Mouse (Mus musculus): ENCODE data around the gene Psmd10.
A peak's percentile ranks its signal among the peaks of the same experiment; 100 is the strongest.

The Psmd10 gene

GRCm38 (mm10) chrX:140956272-140956940 is at the start of gene Psmd10, which contains the start of gene Atg4a:
Gene Psmd10 (minus strand): TSS chrX:140956728.
Gene Atg4a (plus strand): TSS chrX:140956907.
- peak; percentile 88 for DNase-seq

- no peak for DNase-seq
These were observed 42.4 kb upstream of the Psmd10 start for GRCm38 (mm10) chrX:140998885-140999284.

- DNase-seq: no peak
These were observed 41.5 kb upstream of the Psmd10 start for GRCm38 (mm10) chrX:140997912-140998545.

GRCm38 (mm10) chrX:140996909-140997516 is 40.5 kb upstream of the Psmd10 start:
- no peak for DNase-seq

- no peak for DNase-seq
These were observed 28.7 kb upstream of the Psmd10 start for GRCm38 (mm10) chrX:140985256-140985655.

GRCm38 (mm10) chrX:140984795-140985194 is 28.3 kb upstream of the Psmd10 start:
- no peak for DNase-seq

- no peak for DNase-seq
These were observed 26.9 kb upstream of the Psmd10 start for GRCm38 (mm10) chrX:140983206-140983960.

GRCm38 (mm10) chrX:140980163-140980562 is 23.6 kb upstream of the Psmd10 start:
- no peak for DNase-seq

- no peak for DNase-seq
These were observed 23.0 kb upstream of the Psmd10 start for GRCm38 (mm10) chrX:140979546-140979945.

- DNase-seq: no peak
These were observed 22.4 kb upstream of the Psmd10 start for GRCm38 (mm10) chrX:140978943-140979342.

GRCm38 (mm10) chrX:140956959-140957358 is 431 bp upstream of the Psmd10 start:
- no peak for DNase-seq

- no peak for DNase-seq
These were observed 2.9 kb downstream of the Psmd10 start for GRCm38 (mm10) chrX:140953618-140954017.

GRCm38 (mm10) chrX:140936271-140936670 is 20.3 kb downstream of the Psmd10 start:
- no peak for DNase-seq

- DNase-seq: no peak
These were observed 23.3 kb downstream of the Psmd10 start for GRCm38 (mm10) chrX:140933263-140933662.

GRCm38 (mm10) chrX:140932066-140932465 is 24.5 kb downstream of the Psmd10 start:
- DNase-seq: no peak

GRCm38 (mm10) chrX:140921321-140921720 is 35.2 kb downstream of the Psmd10 start:
- no peak for DNase-seq

- no peak for DNase-seq
These were observed 49.2 kb downstream of the Psmd10 start, which contains the start of gene Vsig1 for GRCm38 (mm10) chrX:140907360-140907759. Gene Vsig1 (plus strand): TSS chrX:140907608.

- no peak for DNase-seq
These were observed 53.0 kb downstream of the Psmd10 start for GRCm38 (mm10) chrX:140903487-140903886.
